Mouse (Mus musculus) telencephalon, adult 2 months (tissue): ENCODE measurements around the gene Hyal3.
A peak's percentile ranks its signal among the peaks of the same experiment; 100 is the strongest.

Experiments
- DNase-seq: peaks from one replicate; pipeline ENCODE4 v3.0.0-alpha.2; 2011; ENCODE audit warnings: low read depth, low spot score

Gene Hyal3

DNA sequence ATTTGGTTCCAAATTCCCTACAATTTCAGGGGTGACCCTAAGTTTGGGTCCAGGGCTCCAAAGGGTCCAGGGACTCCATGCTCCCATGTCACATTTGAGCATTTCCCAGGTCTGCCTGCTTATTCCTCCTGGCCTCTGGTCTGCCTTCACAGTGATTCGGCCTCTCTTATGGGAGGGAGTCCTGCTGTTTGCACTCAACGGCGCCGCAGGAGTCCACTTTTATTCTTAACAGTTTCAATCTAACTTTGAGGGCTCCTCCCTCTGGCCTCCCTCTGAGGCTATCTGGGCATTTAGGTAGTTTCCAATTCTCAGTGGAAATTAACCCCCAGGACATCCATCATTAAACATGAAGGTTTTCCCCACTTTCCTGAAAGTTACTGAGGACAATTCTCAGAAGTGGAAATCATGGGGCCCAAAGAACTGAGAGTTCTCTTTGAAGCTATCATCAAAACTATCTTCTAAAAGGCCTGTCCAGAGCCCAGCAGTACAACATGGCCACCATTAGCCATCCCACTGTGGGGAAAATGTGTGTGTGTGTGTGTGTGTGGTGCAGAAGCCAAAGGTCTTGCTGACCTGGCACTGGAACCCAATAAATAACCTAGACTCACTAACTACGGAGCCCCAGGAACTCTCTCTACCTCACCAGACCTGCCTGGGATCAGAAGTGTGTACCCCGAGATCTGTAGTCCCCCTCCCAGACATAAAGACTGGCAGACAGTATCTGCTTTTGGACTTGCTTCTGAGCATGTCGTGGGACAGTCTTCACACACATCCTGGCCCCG is 13.9 kb downstream of the Hyal3 start:
- DNase-seq = no peak

DNA sequence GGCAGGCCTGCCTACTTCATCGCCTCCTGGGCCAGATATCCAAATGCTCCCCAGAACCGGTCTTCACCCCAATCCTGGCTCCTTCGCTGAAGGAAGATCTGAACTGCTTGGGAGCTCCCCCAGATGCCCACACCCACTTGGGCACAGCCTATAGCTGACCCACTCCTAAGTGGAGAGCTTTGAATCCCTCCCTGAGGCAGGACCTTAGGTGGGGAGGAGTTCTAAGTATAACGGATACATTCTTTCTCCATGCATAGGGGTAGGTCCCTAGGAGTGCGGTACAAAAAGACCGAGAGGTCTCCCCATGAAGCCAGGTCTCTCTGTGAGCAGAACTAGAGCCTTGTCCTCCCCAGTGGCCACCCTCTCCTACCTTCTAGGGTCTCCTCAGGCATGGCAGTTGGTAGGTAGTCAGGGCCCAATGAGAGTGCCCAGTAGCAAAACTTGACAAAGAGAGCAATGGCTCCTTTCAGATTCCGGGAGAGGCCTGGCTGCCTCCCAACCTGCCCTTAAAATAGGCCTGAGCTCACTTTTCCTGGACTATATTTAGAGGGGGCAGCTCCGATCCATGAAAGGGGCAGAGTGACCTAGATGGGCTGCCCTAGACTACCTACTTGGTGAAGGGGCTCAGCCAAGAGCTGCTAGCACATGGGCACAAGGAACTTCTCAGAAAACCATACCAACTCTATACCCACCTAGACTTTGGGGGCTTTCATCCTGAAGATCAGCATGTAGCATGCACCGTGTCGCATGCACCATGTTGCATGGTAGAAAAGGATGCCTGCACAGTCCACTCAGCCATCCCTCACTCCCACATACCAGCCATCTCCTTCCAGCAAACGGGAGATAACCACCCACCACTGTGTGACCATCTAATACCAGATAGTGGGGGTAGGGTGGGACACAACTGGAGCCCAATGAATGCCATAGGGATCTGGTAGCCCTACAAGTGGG is 16.3 kb downstream of the Hyal3 start:
- DNase-seq = no peak

DNA sequence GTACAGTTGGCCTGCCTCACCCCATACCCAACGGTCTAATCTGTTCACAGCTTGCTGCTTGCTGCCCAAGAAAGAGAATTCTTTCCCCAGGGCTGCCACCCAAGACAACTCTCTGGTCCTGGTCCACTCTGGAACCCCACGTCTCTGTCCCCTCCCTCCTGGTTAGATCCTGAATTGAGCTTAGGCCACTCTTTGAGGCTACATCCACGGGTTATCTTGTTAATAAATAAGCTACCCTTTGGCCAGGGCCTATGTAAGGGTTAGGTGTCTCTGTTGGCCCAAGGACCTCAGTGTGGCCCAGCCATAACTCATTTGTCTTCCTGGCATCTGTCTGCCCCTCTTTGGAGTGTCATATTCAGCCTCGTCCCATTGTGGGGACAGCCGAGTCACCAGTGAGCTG is 17.8 kb downstream of the Hyal3 start:
- no peak for DNase-seq

DNA sequence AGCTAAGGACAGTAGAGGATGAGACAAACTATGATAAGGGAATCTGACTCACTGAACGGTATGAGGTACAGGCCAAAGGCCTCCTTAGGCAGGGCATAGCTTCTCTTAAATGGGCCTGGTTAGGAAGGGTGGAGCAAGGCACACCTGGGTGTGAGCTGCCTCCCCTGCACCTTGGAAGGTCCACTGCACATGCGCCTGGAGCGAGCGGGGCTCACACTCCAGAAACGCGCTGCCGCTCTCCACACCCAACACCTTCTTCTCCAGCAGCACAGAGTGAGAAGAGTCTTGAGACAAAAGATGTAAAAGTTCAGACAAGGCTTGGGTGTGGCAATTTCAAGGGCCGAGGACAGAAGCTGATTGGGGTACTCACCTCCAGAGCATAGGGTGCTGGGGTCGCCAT is 18.8 kb downstream of the Hyal3 start:
- DNase-seq = no peak

DNA sequence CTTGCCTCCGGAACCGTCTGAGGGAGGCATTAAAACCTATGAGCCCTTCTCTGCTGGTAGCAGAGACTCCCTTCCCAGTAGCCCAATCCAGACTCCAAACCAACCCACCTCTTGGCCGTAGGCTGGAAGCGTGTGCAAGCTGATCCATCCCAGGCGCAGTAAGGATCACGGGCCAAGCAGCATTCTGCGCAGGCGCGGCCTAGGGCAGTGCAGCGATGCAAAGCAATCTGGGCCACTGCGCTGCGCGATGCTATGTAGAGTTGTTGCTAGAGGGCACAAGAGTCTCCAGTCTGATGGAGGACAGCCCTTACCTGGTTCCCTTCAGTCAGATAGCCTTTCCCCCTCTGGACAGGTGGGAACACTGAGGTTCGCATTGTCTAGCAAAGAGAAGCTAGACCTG is 19.2 kb downstream of the Hyal3 start:
- DNase-seq = no peak

DNA sequence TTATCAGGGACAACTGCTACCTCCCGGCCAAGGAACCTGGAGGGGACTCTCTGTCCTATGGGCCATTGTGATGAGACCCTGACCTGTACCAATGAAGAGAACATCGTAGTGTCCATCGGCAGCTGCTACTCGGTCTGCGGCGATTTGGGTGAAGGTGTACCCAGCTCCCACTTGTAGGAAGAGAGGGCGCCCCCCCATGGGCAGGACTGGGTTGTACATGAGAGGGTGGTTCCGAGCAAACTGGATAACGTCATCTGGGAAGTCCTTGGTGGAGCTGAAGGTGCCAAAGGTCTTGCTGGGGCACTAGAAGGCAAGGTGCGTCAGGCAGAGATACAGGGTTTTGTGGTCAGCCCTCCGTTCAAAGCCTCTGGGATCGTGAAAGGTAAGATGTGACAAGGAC is 20.1 kb downstream of the Hyal3 start:
- DNase-seq = no peak

DNA sequence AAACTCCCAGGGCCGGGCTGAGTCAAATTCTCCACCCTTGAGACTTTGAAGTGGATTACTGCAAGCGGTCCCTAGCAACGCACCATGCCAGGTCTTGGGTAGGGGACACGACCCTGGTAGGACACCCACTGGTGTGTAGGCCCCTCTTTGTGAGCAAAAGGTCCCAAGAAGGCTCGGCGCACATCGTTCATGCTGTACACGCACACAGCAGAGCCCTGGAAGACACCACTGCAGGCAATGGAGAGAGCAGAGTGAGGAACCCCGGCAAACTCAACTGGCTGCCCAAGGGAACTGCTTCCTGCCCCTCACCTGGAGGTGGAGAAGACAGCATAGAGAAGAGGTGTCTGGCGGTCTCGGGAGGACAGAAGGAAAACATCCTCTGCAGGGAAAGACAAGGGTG is 20.7 kb downstream of the Hyal3 start:
- no peak for DNase-seq

DNA sequence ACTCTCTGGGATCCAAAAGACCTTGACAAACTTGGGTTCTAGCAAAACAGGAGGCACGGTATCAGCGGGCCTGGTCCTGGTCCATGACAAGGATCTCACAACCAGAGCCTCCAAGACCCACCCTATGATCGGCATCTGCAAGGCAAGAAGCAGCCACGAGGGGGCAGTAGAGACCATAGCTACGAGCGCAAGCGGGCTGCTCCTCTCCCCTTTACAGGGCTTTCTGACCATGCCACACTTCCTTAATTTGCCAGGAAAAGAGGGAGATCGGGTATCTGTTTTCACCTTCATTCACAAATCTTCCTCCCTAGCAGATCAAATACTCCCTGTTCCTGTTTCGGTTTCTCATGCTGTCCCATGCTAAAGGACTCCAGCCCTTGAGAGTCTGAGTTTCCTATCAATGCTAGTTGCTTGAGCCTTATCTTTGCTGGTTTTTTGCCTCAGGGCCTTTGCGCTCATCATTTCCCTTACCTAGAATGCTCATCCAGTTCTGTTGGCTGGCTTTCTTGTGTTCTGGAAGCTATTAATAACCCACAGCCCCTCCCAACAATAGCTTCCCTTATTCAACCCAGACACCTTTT is 21.5 kb downstream of the Hyal3 start:
- DNase-seq = peak; percentile 53

DNA sequence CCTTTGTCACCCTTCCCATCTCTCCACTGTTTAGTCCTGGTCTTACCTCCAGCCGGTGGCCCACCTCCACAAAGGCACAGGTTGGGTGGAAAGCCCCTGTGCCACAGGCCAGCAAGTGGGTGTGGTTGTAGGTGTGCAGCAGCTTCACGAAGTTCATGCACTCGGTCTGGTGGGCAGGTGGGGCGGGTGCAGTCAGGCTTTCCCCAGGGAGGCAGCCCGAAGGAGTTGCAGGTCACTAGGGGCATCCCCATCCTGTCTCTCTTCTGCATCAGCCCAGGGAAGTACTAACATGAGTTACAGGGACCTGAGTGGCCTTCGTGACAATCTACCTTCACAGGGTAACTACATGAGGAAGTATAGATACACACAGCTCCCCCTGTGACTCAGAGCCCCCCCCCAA is 22.6 kb downstream of the Hyal3 start:
- no peak for DNase-seq

DNA sequence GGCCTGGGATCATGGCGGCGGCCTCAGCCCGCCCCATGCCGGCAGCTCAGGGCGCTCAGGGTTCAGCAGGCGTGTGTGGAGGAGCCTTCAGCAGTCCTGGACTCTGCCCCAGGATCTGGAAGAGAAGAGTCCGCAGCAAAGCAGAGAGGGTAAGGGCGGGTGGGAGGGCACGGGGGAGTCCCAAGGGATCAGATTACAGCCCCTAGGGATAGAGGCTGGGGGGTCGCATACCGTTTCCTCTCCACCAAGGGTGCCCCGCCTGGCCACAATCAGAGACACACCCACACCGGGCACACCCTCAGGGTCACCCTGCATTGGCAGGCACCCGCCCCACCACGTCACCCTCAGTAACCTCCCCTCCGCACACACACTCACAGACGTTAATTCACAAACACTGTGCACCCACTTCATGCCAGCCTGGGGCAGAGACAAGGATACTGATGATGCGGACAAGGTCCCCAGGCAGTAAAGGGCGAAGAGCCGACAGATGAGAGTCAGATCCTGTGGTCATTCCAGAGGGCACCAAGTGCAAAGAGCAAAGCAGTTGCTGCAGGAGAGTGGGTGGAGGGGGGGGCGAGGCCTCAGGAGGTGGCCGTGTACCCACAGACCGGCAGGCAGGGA is 24.5 kb downstream of the Hyal3 start:
- DNase-seq = no peak

DNA sequence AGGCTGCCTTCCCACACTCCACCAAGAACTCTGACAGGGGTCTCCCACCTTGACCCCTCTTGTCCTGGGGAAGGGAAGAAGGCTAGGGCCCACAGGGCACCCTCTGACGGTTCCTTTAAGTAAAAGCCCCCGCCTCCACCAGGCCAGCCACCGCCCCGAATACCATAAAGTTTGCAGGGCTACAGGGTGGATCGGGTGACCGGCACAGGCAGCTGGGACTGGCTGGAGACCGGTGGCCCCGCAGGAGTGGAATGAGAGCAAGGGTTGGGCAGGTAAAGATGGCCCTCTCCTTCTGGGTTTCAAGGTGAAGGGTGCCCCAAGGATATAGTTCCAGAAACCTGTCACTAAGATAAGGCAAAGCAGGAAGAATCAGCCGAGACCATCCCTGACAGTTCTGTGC is 26.0 kb downstream of the Hyal3 start:
- no peak for DNase-seq

DNA sequence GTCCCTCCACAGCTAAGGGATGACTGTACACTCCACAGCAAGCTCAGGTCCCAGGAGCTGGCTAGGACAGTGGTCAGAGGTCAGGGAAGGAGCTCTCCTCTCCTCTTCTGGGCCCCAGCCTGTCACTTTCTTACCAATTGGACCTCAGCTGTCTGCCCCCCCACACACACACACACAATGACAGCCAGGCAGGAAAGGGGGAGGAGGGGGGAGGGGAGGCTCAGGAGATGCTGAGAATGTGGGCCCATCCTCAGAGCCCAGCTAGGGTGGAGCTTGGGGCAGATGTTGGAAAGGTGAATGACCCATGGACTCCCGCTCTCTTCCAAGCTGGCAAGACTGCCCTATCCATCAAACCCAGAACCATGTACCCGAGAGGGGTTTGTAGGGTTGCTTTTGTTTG is 26.4 kb downstream of the Hyal3 start:
- DNase-seq = no peak

DNA sequence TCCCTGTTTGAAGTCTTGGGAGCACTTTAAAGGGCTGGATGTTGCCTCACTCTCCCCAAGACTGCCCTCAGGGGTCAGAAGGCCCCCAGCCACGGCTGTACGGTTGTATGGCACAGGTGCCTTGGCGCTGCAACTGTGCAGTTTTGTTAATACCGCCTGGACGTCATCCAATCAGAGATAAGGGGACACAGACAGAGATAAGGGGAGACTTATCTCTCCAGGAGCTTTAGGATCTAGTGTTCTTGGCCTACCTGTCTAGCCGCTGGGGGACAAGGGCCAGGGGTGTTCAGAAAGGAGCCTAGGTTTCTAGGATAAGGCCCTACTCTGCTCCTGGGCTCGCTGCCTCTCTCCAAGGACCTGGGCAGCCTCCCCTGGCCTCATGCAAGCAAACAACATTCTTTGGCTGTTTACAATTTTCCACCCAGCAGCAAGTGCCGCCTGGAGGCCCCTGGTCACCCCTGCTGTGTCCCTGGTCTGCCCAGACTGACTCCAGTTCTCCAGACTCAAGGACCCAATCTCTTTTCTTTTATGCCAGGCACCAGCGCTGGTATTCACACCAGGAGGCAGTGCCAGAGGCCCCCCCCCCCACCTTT is 27.1 kb downstream of the Hyal3 start:
- DNase-seq = no peak

DNA sequence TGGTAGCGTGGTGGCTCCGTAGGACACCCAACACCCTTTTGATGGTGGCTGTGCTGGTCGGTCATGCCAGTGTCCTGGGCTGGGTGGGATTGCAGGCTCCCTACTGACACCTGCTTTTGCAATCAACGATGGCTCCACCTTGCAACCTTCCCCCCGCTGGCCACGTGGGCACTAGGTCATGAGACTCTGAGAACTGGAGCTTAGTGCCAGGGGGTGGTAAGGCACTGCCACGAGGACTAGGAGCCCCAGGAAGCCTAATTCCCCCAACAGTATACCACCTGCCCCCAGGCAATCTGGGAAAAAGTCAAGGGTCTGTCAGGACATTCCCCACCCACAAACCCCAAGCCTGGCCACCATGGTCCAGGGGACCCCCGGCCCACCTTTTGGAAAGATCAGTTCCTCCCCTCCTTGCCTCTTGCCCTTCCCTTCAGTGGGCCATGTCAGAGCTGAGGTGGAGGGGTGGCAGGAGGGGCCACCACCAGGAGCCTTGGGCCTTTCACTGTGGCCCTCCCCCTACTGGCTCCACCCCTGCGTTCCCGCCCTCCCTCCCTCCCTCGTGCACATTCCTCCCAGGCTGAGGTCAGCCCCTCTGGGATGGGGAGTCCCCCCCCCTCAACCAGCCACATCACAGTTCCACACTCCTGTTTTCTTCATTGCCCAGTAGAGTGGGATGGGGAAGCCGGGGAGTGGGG is 28.3 kb downstream of the Hyal3 start, which contains the start of gene Sema3b:
Gene Sema3b, minus strand, starts transcription at position 489 of the 692 bp plus-strand sequence.
- DNase-seq = no peak

DNA sequence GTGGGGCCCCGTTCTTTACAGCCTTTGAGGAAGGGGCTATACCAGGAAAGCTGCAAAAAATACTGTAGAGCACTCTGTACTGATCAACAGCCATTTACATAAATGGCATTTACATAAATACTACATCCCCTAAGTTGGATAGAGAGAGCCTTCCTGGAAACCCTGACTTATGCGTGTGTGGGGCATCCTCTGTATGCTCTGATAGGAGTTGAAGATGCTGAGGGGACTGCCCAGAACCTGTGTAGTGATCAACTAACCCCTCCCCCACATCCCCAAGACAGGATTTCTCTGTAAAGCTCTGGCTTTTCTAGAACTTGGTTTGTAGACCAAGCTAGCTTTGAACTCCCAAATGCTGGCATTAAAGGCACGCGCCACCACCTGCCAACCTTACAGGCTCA is 28.8 kb downstream of the Hyal3 start:
- DNase-seq = no peak

DNA sequence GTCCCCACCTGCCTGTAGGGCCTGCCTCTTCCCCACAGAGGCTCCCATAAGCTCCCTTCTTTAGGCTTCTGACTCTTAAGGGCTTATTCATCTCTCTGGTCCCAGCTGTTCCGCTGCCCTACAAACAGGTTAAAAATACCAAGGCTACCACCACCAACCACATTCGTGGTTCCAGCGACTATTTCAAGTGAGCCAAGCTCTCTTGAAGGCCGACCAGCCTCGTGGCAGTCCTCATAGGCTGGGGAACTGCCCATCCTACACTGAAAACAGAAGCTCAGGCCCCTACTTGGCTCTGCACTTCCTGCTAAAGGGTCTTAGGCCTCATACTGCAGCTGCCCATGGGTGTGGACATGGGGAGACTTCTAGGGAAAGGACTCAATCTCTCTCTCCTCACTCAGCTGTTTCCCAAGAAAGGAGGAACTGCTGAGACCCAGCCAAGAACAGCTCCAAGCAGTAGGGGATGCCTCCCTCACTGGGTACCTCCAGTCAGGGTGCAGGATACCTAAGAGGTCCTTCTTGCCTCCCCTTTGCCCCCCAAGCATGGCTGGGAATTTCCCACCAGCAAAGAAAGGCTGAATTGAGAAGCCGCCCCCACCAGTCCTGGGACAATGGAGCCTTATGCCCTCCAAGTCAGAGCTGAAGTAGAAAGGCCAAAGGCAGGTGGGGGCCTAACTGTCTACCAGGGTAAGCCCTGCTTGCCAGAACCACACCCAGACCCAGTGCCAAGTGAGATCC is 31.0 kb downstream of the Hyal3 start:
- peak; percentile 60 for DNase-seq

DNA sequence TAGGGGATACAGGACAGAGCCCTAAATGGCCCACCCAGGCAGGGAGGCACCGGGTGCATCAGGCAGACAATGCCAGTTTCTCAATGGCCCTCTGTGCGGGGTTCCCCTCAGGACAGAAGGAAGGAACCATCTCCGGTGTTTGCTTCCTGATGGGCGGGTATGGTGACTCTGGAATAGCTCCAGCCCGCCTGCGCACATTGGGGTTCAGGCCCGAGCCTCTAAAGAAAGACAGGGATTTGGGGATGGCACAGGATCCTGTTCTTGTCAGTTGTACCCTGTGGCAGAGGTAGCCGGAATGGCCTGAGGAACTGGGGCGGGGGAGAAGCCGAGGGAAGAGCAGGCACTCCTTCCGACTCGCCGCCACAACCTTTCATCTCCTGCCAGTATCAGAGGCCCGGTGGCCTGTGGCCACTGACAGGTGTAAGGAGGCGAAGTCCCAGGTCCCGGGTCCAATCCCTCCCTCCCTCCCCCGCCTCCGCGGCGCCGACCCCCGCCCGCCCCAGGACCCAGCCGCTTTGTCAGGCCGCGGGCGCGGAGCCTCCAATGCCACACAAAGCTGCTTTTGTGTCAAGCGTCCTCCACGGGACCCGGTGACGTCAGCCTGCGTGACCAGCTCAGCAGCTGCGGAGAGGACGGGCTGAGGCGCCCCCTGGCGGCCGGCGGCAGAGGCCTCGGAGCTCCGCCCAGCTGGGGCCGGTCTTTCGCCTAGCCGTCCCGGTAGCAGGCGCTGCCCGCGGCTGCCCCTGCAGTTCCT is 31.8 kb downstream of the Hyal3 start:
- peak; percentile 93 for DNase-seq

DNA sequence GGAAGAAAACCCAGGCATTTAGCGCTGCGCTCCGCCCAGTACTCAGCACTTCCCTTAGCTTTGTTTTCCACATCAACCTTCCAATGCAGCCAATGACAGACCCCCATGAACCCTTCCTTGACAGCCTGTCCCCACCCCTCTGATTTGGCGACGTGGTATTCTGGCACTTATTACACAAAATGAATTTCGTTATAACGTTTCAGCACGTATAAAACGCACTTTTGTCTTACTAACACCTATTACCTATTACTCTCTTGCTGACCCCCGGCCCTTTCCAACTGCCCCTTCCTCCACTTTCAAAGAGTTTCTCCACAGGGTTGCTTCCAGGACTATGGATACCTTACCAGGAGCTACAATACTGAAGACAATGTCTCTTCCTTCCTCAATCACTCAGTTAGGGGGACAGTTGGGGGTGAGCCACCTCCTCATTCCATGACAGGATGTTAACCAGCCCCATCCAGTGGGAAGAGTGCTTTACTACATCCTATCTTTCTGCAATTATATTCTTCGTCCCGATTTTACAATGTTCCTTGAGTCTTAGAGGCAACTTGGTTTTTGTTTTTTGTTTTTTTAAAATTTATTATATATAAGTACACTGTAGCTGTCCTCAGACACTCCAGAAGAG is 32.4 kb downstream of the Hyal3 start:
- no peak for DNase-seq

DNA sequence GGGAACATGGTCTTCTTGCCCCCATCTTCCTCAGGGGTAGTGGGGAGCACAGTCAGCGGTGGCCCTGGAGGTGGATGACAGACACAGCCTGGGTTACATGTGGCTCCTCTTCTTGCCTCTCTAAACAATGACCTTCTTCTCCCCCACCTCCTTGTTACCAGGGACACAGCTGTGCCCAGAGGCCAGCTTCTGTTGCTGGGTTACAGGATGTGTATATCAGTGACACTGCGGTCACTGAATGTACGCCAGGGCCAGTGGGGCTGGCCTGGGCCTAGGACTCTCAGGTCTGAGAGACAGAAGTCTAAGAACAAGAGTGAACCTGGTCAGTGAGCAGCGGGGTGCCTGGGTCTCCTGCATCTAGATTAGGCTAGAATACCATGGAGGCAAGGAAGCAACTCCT is 34.4 kb downstream of the Hyal3 start:
- DNase-seq = no peak
